Mouse (Mus musculus): ENCODE measurements at regions not wholly inside any gene's neighbourhood (a gene's known extent, or its start where the extent isn't known, plus 50 kb on each side); places are given as distances from the start of the nearest gene placed in this dataset.

GRCm38 (mm10) chr6:117570346-117570745 lies 270.6 kb upstream of the Zfp637 start:
- DNase-seq (ENCODE audit: low spot score) = no peak

- no peak for DNase-seq (ENCODE audit: low spot score)
These were observed 270.2 kb upstream of the Zfp637 start for GRCm38 (mm10) chr6:117570791-117571190.

- DNase-seq (ENCODE audit: low spot score) = no peak
These were observed 269.0 kb upstream of the Zfp637 start for GRCm38 (mm10) chr6:117572006-117572405.

GRCm38 (mm10) chr6:117573371-117573770 lies 267.6 kb upstream of the Zfp637 start:
- DNase-seq (ENCODE audit: low spot score) = no peak

- no peak for DNase-seq (ENCODE audit: low spot score)
These were observed 266.8 kb upstream of the Zfp637 start for GRCm38 (mm10) chr6:117574146-117574545.

DNA sequence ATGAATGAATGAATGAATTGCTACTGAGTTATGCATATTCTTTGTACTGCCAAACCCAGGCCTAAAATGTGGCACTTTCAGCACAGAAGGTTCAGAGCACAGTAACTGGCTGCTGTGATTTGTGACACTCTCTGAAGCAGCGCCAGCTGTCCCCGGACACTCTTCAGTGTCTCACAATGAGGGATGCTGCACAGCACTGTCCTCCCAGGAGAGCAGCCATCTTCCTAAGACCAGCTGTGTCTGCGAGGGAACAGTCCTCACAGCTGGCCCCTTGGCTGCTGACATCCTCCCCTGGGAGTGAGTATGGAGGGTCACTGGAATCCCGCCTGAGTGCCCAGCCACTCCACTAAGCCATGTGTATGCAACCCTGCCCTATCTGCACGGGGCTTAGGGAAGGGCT lies 265.9 kb upstream of the Zfp637 start:
- no peak for DNase-seq (ENCODE audit: low spot score)

GRCm38 (mm10) chr6:117576021-117576420 lies 265.0 kb upstream of the Zfp637 start:
- DNase-seq (ENCODE audit: low spot score) = no peak

- DNase-seq (ENCODE audit: low spot score) = no peak
These were observed 263.1 kb upstream of the Zfp637 start for GRCm38 (mm10) chr6:117577539-117578521.

DNA sequence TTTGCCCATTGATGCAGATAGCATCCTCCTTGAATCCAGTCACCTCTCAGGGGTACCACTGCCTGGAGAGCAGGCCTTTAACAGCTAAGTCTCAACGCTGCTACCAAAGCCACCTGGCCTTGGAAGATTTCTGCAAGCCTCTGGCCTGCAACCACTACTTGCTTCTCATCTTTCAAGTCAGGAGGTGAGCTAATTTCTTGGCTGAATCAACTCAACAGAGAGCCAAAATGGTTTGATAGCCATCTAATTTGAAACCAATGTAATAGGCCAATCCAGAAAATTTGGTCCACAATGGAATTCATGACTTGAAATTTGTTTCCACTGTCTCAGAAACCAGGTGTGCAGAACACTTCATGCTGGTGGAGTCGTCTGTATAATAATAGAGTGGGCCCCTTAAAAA lies 260.0 kb upstream of the Zfp637 start:
- DNase-seq (ENCODE audit: low spot score) = no peak

DNA sequence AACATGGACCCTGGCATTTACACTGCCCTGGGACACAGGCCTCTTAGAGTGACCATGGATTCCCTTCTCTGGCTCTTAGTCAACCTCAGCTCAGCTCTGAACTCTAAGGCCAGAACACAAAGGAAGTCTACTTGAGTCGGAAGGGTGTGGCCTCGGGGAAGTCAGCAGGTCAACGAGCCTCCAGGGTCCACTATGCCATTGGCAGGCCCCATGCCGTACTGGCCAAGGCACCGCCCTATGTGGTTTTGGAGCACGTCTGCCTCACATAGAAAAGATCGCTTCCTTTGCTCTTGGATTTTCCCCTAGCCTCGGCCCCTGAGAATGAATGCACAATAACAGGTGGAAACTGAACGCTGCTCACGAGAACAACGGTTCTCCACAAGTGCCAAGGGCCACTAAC lies 257.9 kb upstream of the Zfp637 start:
- DNase-seq (ENCODE audit: low spot score) = no peak

DNA sequence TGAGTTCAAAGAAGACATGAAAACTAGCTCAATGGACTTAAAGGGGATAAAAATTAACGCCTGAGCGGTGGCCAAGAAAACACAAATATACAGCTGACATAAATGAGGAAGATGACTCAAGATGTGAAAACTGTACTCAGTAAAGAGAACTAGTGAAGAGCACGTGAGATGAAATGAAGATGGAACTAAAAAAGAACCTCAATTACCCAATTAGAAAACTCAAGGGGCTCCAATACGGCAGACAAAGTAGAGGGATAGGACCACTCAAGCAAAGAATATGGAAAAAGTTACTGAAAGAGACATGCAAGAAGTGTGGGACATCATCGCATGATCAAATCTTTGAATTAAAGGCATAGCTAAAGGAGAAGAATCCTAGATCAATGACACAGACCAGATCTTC lies 256.4 kb upstream of the Zfp637 start:
- no peak for DNase-seq (ENCODE audit: low spot score)

GRCm38 (mm10) chr6:117596166-117596840 lies 244.7 kb upstream of the Zfp637 start:
- no peak for DNase-seq (ENCODE audit: low spot score)

- no peak for DNase-seq (ENCODE audit: low spot score)
These were observed 236.1 kb upstream of the Zfp637 start for GRCm38 (mm10) chr6:117604834-117605233.

- DNase-seq (ENCODE audit: low spot score) = no peak
These were observed 235.3 kb upstream of the Zfp637 start for GRCm38 (mm10) chr6:117605685-117606084.

DNA sequence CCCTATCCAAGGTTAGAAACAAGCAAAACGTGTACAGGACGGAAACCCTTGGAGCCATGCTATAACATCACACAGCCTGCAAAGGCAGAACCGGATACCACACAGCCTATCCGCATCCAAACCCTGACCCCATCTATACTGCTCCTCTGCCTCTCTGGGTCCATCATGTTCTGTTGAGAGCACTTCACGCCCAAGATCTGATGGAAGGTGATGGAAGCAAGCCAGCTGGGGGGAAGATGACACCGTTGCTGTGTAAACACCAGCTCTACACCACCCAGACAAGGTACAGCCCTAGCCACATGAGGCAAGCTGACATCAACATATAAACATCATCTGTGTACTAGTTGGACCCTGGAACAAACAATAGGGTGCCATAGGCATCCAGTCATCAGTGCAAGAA lies 234.8 kb upstream of the Zfp637 start:
- DNase-seq (ENCODE audit: low spot score) = no peak

- DNase-seq (ENCODE audit: low spot score) = peak; percentile 22
These were observed 234.0 kb upstream of the Zfp637 start for GRCm38 (mm10) chr6:117607023-117607422.

GRCm38 (mm10) chr6:117609476-117610404 lies 231.2 kb upstream of the Zfp637 start:
- DNase-seq (ENCODE audit: low spot score) = peak; percentile 13

DNA sequence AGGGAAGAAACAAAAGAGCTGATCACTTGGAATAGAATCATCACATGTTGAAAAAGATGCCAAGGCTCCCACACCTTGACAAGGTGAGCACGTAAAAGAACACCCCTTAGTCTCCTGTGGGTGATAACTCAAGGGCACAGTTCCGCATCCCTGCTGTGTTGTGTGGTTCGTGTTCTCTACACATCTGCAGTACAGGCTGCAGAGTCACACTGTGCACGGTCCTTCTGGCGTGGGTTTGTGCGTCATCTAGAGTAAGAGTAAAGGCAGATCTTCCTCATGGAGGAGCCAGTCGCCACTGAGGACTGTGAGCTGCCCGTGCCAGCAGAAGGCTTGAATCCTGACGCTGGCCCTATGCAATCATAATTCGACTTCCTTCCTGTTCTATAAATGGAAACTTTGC lies 229.7 kb upstream of the Zfp637 start:
- DNase-seq (ENCODE audit: low spot score) = no peak

GRCm38 (mm10) chr6:117611965-117612364 lies 229.0 kb upstream of the Zfp637 start:
- no peak for DNase-seq (ENCODE audit: low spot score)

GRCm38 (mm10) chr6:117612421-117612820 lies 228.6 kb upstream of the Zfp637 start:
- DNase-seq (ENCODE audit: low spot score) = no peak

DNA sequence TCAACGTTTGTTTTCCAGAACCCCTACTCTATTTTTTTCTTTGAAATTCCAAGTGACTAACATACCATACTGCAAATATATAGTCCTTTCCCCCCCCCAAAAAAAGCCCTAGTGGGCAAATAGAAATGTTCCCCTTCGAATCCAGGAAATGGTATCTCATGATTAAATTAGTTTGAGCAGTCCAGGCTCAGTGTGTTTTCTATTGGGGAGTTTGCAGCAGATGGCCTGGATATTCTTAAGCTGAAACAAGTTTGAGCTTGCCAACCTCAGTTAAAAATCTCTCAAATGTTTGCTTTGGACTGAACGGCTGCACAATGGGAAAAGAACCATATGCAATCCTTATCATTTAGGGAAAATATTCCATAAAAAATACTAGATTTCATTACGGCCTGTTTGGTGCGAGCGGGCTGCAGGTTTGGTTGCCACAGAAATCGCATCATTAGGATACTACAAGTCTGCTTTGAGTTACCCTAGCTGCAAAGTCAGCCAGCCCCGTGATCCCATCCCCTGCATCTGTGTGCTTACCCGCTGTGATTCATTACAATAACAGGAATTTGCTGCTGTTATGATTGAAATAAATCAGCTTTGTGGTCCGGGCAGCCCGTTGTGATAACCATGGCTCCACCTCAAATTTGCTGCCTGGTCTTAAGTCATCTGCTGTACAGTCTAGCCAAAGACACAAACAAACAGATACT lies 227.2 kb upstream of the Zfp637 start:
- DNase-seq (ENCODE audit: low spot score) = peak; percentile 25

- DNase-seq (ENCODE audit: low spot score) = no peak
These were observed 226.6 kb upstream of the Zfp637 start for GRCm38 (mm10) chr6:117614386-117614785.
